Mouse (Mus musculus) hematopoietic stem cell, adult 5-6 weeks (primary cell): ENCODE measurements around the gene Arhgef40. TPM values are rescaled to one million over a fixed set of nuclear protein-coding genes. Genes with fewer than 3 reads are reported as not detected.

Experiments used
- ATAC-seq, 2 experiments: fragments of 125-278 bp in 1 of 2; replicated peaks in 1 of 2; 2 replicates each; pipeline ENCODE4 v1.8.0; 2016 to 2017; ENCODE audit warnings: inconsistent platforms in 2 of 2, mild to moderate bottlenecking in 2 of 2, moderate number of reproducible peaks in 2 of 2, low read depth in 1 of 2, moderate TSS enrichment in 1 of 2; ENCODE audit not compliant: low FRiP score in 2 of 2, poor library complexity in 2 of 2, severe bottlenecking in 2 of 2, insufficient read depth in 1 of 2, low TSS enrichment in 1 of 2
- total RNA-seq: library from RNA; stranded (forward); fragments of 172-1452, 232-1000 nt; gene quantifications from 2 replicates; pipeline ENCODE4 v1.2.3, GENCODE M21; 2017

Gene Arhgef40
- total RNA-seq, 1 experiment from 2014 or later, result 28.4 TPM

- ATAC-seq, result peak; percentile 27 to 59; a peak in 2 of 4 replicates
Measured at GRCm38 (mm10) chr14:51995219-51995871, 10.8 kb downstream of the Arhgef40 start.

DNA sequence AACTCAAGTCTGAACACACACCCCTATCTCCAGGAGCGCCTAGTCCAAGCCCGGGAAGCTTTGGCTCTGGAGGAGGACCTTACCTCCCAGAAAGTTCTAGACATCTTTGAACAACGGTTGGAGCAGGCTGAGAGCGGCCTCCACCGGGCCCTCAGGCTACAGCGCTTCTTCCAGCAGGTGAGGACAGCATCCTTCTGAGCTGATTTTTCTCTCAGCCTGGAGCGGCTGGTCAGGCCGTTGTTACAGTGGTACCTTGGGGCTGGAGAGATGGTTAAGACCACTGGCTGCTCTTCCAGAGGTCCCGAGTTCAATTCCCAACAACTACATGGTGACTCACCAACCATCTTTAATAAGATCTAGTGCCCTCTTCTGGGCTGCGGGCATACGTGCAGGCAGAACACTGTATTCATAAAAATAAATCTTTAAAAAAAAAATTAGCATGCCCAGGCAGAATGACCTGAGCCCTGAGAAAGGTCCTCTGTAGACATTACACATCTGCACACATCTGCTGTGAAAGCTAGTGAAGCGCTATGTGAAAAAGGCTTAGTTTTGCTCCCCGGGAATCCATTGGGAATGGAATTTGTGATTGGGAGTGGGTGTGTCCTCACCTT is 11.8 kb downstream of the Arhgef40 start:
- ATAC-seq, result 0 out of 4 replicates have a peak, but pooled peaks of 1 of the 2 experiments have one; percentile 47

DNA sequence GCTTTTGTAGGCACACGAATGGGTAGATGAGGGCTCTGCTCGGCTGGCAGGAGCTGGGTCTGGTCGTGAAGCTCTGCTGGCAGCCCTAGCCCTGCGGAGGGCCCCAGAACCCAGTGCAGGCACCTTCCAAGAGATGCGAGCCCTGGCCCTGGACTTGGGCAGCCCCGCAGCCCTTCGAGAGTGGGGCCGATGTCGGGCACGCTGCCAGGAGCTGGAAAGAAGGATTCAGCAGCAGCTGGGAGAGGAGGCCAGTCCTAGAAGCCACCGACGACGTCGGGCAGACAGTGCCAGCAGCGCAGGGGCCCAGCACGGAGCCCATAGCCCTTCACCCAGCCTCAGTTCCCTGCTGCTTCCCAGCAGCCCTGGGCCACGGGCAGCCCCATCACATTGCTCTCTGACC is 12.3 kb downstream of the Arhgef40 start:
- no peak for ATAC-seq

GRCm38 (mm10) chr14:51997483-51997882 is 13.0 kb downstream of the Arhgef40 start:
- ATAC-seq, result no peak

DNA sequence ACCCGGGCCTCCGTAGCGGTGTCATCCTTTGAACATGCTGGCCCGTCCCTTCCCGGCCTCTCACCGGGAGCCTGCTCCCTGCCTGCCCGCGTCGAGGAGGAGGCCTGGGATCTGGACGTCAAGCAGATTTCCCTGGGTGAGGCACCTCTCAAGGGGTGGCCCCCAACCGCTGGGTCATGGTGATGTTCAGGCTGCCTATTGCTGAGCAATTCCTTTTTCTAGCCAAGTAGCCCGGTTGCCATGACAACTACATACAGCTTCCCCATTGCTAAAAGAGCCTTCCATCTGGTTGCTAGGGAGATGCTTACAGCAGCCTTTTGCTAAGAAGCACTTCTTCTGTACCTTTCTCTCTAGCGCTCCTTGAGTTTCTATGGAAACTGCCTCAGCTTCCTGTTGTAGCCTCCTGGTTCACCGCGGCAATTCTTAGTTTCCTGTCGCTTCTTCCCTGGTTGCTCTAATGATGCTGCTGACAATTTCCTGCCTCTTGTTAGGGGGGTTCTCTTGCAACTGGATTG is 19.5 kb downstream of the Arhgef40 start:
- peak; percentile 66 to 75 for ATAC-seq

GRCm38 (mm10) chr14:52005141-52005540 is 20.6 kb downstream of the Arhgef40 start:
- no peak for ATAC-seq

- no peak for ATAC-seq
Measured at GRCm38 (mm10) chr14:52005616-52006015, 21.1 kb downstream of the Arhgef40 start.

DNA sequence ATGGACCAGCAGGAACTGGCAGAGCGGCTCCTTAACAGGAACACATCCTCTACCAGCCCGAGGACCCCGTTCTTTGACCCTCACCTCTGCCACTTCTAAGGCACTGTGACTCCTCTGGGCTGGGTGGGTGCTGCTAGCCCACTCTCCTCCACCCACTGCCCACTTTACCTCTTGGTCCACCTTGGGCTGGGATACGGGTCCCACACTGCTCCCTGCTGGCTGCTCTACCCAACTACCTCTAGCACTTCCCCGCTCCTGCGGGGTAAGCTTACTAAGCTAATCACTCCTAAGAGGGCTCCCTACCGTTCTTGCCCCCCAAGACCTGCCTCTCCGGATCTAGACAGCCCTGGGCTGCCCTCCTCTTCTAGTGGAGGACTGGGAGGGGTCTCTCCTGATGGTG is 21.7 kb downstream of the Arhgef40 start:
- ATAC-seq, result no peak

DNA sequence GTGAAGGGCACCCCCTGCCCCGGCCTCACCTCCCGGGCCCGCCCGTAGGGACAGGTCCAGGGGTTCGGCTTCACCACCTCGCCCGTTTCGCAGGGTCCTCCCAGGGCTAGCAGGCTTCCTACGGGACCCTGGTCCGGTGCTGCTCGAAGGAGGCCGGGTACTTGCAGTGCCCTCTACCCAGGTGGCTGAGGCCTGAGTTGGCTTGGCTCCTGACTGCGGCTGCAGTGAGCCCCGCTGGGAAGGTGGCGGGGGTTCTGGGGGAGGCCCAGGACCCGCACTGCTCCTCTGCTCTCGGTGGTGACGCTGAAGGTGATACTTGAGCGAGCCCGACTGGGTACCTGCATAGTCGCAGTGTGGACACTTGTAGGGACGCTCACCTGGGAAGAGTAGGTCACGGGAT is 22.3 kb downstream of the Arhgef40 start:
- no peak for ATAC-seq

GRCm38 (mm10) chr14:52008321-52009203 is 24.0 kb downstream of the Arhgef40 start:
- ATAC-seq, result peak; percentile 82 to 84

DNA sequence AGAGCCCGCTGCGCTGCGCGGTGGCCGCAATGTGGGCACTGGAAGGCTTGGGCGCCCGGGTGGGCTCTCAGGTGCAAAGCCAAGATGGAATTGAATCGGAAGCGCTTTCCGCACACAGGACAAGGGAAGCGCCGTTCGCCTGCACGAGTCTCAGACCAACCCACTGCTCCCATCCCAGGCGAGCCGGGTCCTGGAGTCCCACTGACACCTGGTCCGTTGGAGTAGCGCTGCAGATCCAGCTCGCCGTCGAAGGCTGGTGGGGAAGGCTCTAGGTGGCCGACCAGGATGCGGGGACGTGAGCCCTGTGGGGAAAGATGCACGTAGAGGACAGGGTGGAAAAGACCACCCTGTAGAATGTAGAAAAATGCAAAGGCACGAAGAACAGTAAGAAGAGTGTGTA is 24.8 kb downstream of the Arhgef40 start:
- ATAC-seq, result no peak

GRCm38 (mm10) chr14:52009841-52010240 is 25.3 kb downstream of the Arhgef40 start:
- ATAC-seq, result no peak

GRCm38 (mm10) chr14:52010446-52011111 is 26.1 kb downstream of the Arhgef40 start:
- ATAC-seq, result no peak

- no peak for ATAC-seq
Measured at GRCm38 (mm10) chr14:52011683-52012082, 27.2 kb downstream of the Arhgef40 start.

GRCm38 (mm10) chr14:52012085-52012484 is 27.6 kb downstream of the Arhgef40 start:
- no peak for ATAC-seq

DNA sequence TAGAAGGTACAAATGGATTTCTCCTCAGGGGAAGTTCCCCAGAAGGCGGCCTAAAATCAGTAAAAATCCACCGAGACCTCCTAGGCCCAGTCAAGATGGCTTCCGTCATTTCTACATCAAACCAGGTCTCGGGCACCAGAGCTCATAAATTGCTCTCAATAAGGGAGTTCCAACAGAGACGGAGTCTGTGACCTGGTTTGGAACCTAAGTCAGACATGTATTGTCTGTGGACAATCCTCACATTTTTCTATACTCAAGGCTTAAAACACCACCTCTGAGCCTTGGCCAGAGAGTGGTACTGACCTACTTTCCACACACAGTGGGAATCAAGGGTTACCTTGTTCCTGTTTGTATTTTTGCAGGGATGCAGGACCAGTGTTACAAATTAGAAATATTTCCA is 28.0 kb downstream of the Arhgef40 start:
- no peak for ATAC-seq

DNA sequence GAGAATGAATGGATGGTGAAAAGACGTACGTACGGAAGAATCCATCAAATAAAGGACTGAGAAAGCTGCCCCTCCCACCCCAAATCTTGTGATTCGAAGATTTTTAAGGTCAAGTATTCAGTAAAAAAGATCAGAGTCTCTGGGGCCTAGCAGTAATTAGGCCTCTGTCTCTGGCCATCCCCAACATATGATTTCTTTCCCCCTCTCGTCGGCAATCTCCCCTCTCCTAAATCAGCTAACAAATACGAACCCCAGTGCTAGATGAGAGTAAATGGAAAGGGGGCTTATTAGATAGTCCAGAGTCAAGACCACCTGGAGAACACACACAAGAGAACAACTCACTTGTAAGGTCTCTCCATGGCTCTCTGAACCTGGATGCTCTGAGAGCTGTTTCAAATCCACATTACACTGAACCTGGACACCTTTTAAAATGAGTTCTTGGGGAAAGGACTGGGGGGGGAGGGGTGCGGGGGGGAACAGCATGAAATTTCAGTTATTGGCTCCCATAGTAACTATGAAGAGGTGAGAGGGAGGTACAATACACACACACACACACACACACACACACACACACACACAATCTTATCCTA is 28.6 kb downstream of the Arhgef40 start:
- no peak for ATAC-seq
